Mouse (Mus musculus): ENCODE data around the gene Ppp2r1b.

DNA sequence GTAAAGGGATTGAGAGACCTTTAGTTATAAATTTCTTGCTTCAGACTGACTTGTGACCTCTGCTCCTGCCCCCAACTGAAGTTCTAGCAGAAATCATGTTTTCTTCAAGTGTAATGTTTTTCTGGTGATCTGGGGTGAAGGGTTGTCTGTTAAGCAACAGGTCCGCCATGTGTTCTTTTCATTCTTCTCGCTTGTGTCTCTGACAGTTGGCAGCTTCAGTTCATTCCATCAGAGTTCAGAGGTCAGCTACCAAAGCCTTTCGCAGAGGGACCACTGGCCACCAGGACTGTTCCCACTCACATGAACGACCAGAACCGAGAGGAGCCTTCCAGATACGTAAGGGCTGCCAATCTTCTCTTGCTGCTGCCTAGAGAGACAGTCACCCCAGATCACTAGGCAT lies 36.6 kb upstream of the Ppp2r1b start:
- no peak for TF ChIP-seq CTCF (IDR thresholded peaks at IDR 0.05; ENCODE audit: low read depth, low read length)
- TF ChIP-seq POLR2A (IDR thresholded peaks at IDR 0.05; ENCODE audit: extremely low read depth, insufficient read depth, low read length) = no peak

Measured in liver, adult 2 months (tissue).